Mouse (Mus musculus) splenic B cell, adult 2 months (primary cell): Measurements from ENCODE around the gene Myo3a.

Experiments used
- DNase-seq: peaks from one replicate; pipeline ENCODE4 v3.0.0-alpha.2; 2011; ENCODE audit warnings: low read depth, low spot score
- H3K27me3 ChIP-seq: 2 replicates; pipeline ENCODE4 v1.6.1; 2012; ENCODE audit warnings: mild to moderate bottlenecking, low read length, moderate library complexity, mixed read lengths; ENCODE audit not compliant: control insufficient read depth, poor library complexity, insufficient read depth, severe bottlenecking
- H3K36me3 ChIP-seq: 2 replicates; pipeline ENCODE4 v1.6.1; 2012; ENCODE audit warnings: mild to moderate bottlenecking, low read length, moderate library complexity, mixed read lengths; ENCODE audit not compliant: control insufficient read depth, poor library complexity, insufficient read depth, severe bottlenecking

Myo3a gene

DNA sequence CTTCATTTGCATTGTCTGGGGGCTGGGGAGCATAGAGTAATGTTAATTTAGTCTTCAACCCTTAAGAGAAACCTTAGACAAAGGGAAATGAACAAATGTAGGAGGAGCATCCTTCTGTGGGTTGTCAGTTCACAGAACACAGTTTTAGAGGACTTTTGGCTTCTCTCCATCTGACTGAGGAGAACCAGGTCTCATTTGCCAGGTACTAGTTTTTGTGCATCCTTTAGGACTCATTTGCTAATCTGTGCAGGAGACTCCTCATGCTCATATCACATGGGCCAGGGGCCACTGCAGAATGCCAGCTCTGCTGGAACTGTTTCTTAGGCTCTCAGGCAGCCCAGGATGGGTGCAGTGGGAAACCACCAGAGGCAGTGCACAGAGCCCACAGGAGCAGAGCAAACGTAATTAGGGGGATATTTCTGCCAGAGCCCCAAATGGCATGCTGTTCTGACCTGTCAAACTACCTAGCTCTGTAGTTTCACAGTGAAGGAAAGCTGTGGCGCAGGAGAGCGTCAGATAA, 399.9 kb downstream of the Myo3a start:
- no peak for DNase-seq
- Histone ChIP-seq H3K27me3 (no peaks in the 10 kb centered on the region; the same call in none of the 2 replicates), H3K36me3 (no peaks in the 10 kb centered on the region)

DNA sequence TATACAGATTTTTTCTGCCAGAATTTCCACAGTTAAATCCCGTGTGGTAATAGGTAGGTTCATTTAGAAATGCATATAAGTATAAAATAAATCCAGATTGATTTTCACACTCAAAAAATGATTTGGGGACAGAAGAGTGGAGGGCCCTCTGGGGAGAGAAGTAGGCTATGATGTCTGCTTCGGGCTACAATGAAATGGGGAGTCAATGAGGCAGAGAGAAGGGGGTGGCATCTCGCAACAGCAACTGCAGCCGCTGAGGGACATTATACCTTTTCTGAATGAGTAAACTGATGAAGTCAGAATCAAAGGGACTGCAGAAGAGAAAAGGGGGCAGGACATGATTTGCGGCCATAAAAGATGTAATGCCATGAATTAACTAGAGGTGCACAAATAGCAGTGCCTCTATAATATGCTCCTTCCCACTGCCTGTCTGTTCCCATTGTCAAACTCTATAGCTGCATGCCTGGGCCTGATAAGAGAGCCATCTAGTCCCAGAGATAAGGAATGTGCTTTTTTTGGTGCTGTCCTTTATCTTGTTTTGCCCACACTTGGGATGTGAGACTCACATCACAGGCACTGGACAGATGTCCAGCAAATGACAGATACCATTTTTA, 400.6 kb downstream of the Myo3a start:
- no peak for DNase-seq
- H3K27me3 ChIP-seq = no peaks in the 10 kb centered on the region; the same call in none of the 2 replicates
- no peaks in the 10 kb centered on the region for H3K36me3 ChIP-seq

DNA sequence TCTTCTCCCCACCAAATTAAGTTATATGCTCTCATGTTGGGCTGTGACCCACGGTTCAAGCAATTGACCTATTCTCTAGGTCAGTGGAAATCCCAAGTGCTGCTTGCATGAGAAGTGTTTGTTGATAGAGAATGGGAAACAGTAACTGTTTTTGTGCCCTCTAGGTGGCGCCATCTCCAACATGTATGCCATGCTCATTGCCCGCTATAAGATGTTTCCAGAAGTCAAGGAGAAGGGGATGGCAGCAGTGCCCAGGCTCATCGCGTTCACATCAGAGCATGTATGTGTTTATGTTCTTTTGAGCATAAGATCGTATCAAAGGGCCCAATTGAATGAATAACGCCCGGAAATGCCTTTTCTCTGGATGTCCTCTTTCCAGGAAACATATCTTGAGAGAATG, 407.5 kb downstream of the Myo3a start:
- Histone ChIP-seq H3K27me3 (no peaks in the 10 kb centered on the region), H3K36me3 (no peaks in the 10 kb centered on the region)
- peak; percentile 55 for DNase-seq

DNA sequence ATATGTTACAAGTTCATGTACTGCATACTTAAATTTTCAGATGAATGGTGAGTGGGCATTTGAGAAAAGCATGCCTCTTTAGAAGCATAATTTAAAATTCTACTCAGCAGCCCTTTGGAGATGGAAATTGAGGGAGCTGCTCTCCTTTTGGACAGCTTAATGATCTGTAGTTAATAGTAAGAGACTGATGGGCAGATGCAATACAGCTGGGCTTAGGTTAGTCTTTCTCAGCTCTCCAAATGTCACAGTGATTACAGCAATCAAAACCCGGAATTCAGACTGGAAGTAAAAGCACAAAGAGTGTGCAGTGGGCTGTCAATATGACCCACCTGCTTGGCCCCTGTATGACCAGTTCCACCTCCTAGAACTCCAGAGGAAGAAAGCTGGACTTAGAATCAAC, 418.8 kb downstream of the Myo3a start:
- Histone ChIP-seq H3K27me3 (no peaks in the 10 kb centered on the region), H3K36me3 (no peaks in the 10 kb centered on the region)
- no peak for DNase-seq

DNA sequence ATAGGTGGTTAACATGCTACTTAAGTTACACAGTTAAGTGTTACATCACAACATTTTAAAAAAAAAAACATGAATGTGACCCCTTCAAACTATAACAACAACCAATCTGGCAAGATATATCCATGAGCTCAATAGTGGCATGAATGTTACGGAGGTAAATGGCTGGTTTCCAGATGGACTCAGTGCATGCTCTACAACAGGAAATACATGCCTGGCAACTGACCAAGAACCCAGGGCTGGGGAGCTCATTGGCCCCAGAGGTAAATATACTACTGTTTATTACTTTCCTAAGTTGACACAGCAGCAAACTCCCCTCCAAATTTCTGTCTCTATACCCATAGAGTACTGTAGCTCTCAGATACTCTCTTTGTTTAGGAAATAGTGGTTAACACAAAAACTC, 421.1 kb downstream of the Myo3a start:
- no peak for DNase-seq
- Histone ChIP-seq H3K27me3 (no peaks in the 10 kb centered on the region), H3K36me3 (no peaks in the 10 kb centered on the region)

DNA sequence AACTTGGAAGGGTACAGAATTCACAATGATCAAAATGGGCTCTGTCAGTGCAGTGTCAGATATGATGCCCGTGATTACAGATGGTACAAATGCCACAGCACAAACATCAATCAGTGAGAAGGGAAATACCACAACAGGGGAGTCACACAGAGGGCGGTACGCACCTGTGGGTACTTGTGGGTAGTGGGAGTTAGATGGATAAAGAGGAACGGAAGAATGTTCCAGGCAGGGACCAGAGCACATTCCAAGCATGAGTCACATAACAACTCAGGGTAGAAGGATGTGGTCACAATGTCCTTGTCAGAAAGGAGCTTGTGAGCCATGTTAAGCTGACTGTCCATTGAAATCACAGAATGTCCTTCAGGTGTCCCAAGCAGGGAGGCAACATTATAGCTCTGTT, 424.5 kb downstream of the Myo3a start:
- H3K27me3 ChIP-seq = no peaks in the 10 kb centered on the region
- no peaks in the 10 kb centered on the region for H3K36me3 ChIP-seq
- DNase-seq = no peak

DNA sequence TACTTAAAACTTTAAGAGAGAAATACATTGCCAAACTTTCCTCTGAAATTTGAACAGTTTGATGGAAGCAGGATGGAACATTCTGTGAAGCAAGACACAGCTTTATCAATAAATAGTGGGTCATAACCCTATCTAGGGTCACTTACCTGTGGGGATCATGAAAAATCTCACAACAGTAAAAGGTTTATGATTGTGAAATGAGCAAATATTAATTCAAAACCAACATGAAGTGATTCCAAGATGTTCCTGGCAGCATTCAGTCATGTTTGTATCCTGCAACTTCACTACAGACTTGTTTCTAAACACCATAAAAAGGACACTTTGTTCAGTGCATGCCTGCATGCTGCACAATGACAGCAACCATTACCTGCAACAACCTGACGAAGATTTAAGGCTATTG, 436.4 kb downstream of the Myo3a start:
- no peaks in the 10 kb centered on the region for H3K27me3 ChIP-seq
- no peak for DNase-seq

More for the DNA sequence above, 436.4 kb downstream of the Myo3a start:
- no peaks in the 10 kb centered on the region for H3K36me3 ChIP-seq
